Mouse (Mus musculus): ENCODE data around the gene Med13l.

DNA sequence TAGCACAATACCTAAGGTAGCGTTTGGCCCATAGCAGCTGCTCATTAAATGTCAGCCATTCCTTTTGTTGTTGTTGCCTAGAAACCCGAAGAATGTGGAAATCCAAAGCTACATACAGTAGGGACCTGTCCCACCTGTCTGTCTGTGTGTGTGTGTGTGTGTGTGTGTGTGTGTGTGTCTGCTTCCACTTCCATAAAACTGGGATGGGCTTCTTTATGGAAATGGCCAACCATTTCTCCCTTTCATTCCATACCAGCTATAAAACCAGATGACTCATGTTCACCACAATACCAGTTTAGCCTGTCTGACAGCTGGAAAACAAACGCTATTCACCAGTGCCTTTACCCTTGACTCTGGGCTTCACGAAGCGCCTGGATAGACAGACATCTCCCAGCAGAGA, 249.1 kb downstream of the Med13l start:
- TF ChIP-seq POLR2A (IDR thresholded peaks at IDR 0.05; ENCODE audit: control insufficient read depth, extremely low read depth, insufficient read depth, low read length, poor library complexity) (no peak), CTCF (IDR thresholded peaks at IDR 0.05; ENCODE audit: borderline replicate concordance, control insufficient read depth, extremely low read depth, insufficient read depth, low read length, poor library complexity) (no peak)
